In genomic region chr7:136047364-136047945, GRCm38 (mm10) we compare ENCODE assay signal across 8 mouse cellular contexts.
DNase-seq lines count a peak whose midpoint lies in the region; ATAC-seq and TF ChIP-seq lines count a peak whose summit lies in the region.

No protein-coding gene starts in this region.

- H3K9ac ChIP-seq in lung, embryonic 16.5 days (ENCODE audit: low read length), result no peak overlapping the region
- no peak overlapping the region for H3K9ac ChIP-seq in lung, postnatal 0 days (replicated peaks; ENCODE audit: low read depth)

- H3K9me3 ChIP-seq in lung, embryonic 16.5 days (ENCODE audit: control insufficient read depth, low read length), result no peaks in the 10 kb centered on the region
- no peaks in the 10 kb centered on the region for H3K9me3 ChIP-seq in lung, postnatal 0 days (ENCODE audit: low read length)

- no peak for TF ChIP-seq CTCF in lung, postnatal 0 days (IDR thresholded peaks at IDR 0.05)

- peak overlapping the region; percentile 91 for H3K27ac ChIP-seq in lung, embryonic 16.5 days (ENCODE audit: low read length)
- H3K27ac ChIP-seq in lung, postnatal 0 days (ENCODE audit: low read length), result no peak overlapping the region

- no peaks in the 10 kb centered on the region for H3K27me3 ChIP-seq in lung, embryonic 16.5 days (ENCODE audit: control insufficient read depth, insufficient read depth, low read depth, low read length)
- no peaks in the 10 kb centered on the region for H3K27me3 ChIP-seq in lung, postnatal 0 days (replicated peaks; ENCODE audit: insufficient read depth, low read length)

- peaks cover 31% of the 10 kb centered on the region for H3K4me1 ChIP-seq in lung, embryonic 16.5 days (replicated peaks; ENCODE audit: control insufficient read depth, insufficient read depth, low read length)
- peaks cover 5% of the 10 kb centered on the region; the same call in 1 of the 2 replicates for H3K4me1 ChIP-seq in lung, postnatal 0 days (ENCODE audit: insufficient read depth, low read depth, low read length)

- DNase-seq in embryo, embryonic 11 days, result peak; percentile 69
- DNase-seq in embryo, embryonic 9.5 days (ENCODE audit: extremely low spot score), result no peak
- no peak for DNase-seq in lung, postnatal 0 days (ENCODE audit: low spot score)
- peak; percentile 68 for DNase-seq in mesoderm, embryonic 11.5 days (ENCODE audit: low read depth, low spot score)
- DNase-seq in adrenal gland, postnatal 36 days, result no peak
- no peak for DNase-seq in ovary, postnatal 14 days (ENCODE audit: low spot score)
- DNase-seq in testis, postnatal 14 days (ENCODE audit: low spot score), result no peak

- peak overlapping the region; percentile 37; the same call in 1 of the 2 replicates for H3K4me2 ChIP-seq in lung, embryonic 16.5 days (ENCODE audit: low read depth, low read length)
- H3K4me2 ChIP-seq in lung, postnatal 0 days (replicated peaks; ENCODE audit: low read depth, low read length), result no peak overlapping the region

- no peaks in the 10 kb centered on the region for H3K36me3 ChIP-seq in lung, embryonic 16.5 days (ENCODE audit: control insufficient read depth, insufficient read depth, low read length)
- no peaks in the 10 kb centered on the region for H3K36me3 ChIP-seq in lung, postnatal 0 days (ENCODE audit: insufficient read depth, low read length)

- peak; percentile 27 for ATAC-seq in lung, embryonic 16.5 days (ENCODE audit: low read depth)
- ATAC-seq in lung, postnatal 0 days, result no peak

- no peak overlapping the region for H3K4me3 ChIP-seq in lung, embryonic 16.5 days (ENCODE audit: low read length)
- no peak overlapping the region for H3K4me3 ChIP-seq in lung, postnatal 0 days (ENCODE audit: low read depth, low read length)

- WGBS in lung, embryonic 16.5 days, result 48% methylated on average over 7 of the region's 7 CpGs
- WGBS in lung, postnatal 0 days, result 44% methylated on average over 7 of the region's 7 CpGs

- no peak for TF ChIP-seq EP300 in lung, postnatal 0 days (IDR thresholded peaks at IDR 0.05)

Comparison
In these comparisons a context has a peak if more than half of its experiments do, and no peak if none do; other contexts are left out.
1. DNase-seq: peak in embryo, embryonic 11 days (single experiment) and mesoderm, embryonic 11.5 days (single experiment); none in embryo, embryonic 9.5 days (single experiment), lung, postnatal 0 days (single experiment), adrenal gland, postnatal 36 days (0 of 2), ovary, postnatal 14 days (single experiment) and testis, postnatal 14 days (single experiment).